Mouse (Mus musculus) thymus, adult 2 months (tissue): ENCODE measurements around the gene Cdkl5.

Experiments used
- CTCF ChIP-seq: fragments of 200-500 bp; IDR thresholded peaks from 2 replicates; pipeline ENCODE4 v1.5.1; 2012; ENCODE audit warnings: mild to moderate bottlenecking, control low read depth, low read length, moderate library complexity, borderline replicate concordance; ENCODE audit not compliant: control insufficient read depth, poor library complexity, insufficient read depth; ENCODE audit errors: extremely low read depth
- POLR2A ChIP-seq: fragments of 200-500 bp; IDR thresholded peaks from 2 replicates; pipeline ENCODE4 v1.6.1; 2012; ENCODE audit warnings: mild to moderate bottlenecking, low read length, control low read depth, moderate library complexity; ENCODE audit not compliant: control insufficient read depth, poor library complexity, insufficient read depth; ENCODE audit errors: extremely low read depth

- no peak for TF ChIP-seq CTCF
- TF ChIP-seq POLR2A: no peak
Measured at GRCm38 (mm10) chrX:160971991-160972545, 22.4 kb downstream of the Cdkl5 start.
